Mouse (Mus musculus) erythroblast, embryonic 14.5 days (primary cell): Measurements from ENCODE around the gene Ggt1.

ENCODE experiments used
- GATA1 ChIP-seq: IDR thresholded peaks from 2 replicates; pipeline ENCODE4 v1.6.1; 2012; ENCODE audit warnings: low read length, inconsistent platforms, mixed read lengths
- TAL1 ChIP-seq: IDR thresholded peaks from 3 replicates; pipeline ENCODE4 v1.6.1; 2012; ENCODE audit warnings: low read length, inconsistent platforms, mixed read lengths

GRCm38 (mm10) chr10:75633576-75634139 is 72.3 kb downstream of the Ggt1 start:
- TF ChIP-seq GATA1: no peak
- no peak for TF ChIP-seq TAL1
